ENCODE assay signal across 8 mouse cellular contexts in the genomic region with DNA sequence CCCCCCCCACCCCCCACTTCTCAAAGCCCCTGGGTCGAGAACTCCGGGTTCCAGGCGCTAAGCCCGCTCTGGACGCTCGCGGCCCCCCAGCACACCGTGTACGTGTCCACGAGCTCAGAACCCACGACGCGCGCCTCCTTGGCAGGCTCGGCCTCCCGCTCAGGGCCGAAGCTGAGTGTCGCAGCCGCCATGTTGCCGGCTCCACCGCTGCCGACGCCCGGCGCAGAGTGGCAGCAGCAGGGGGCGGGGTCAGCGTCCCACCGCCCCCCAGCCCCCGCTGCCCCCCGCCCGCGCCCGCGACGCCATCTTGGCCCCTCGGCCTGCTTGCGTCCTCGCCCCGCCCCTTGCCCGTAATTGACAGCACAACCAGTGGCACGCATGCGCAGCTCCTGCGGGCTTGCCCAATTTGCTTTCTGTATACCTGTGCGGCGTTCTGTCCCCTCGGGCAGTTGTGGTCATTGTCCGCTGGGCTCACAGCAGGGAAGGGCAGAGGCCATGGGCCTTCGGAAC. TPM values are rescaled to one million over a fixed set of nuclear protein-coding genes. Genes with fewer than 3 reads are reported as not detected.
DNase-seq lines count a peak whose midpoint lies in the region; ATAC-seq and TF ChIP-seq lines count a peak whose summit lies in the region.

No protein-coding gene starts in this region.

- peak; percentile 95 for ATAC-seq in megakaryocyte, adult 5-6 weeks (ENCODE audit: poor library complexity, severe bottlenecking)

- H3K27ac ChIP-seq in cortical plate, adult 2 months (ENCODE audit: insufficient read depth, low read length), result peak overlapping the region; percentile 90

- H3K4me3 ChIP-seq in cortical plate, adult 2 months (ENCODE audit: insufficient read depth, low read length), result peak overlapping the region; percentile 74

- peak; percentile 88 for DNase-seq in adipocyte (ENCODE audit: low spot score)
- DNase-seq in gastrocnemius, postnatal 10 days, result peak; percentile 97
- peak; percentile 98 for DNase-seq in induced T-regulatory cell, adult 2 months (ENCODE audit: low read depth)
- DNase-seq in left cerebral cortex, adult 8-10 months (ENCODE audit: low spot score in 2 of 2), result peak; percentile 87 to 93
- peak; percentile 95 for DNase-seq in right cerebral cortex, adult 18-20 months
- DNase-seq in urinary bladder, adult 2 months (ENCODE audit: low spot score), result peak; percentile 88

- peaks cover 6% of the 10 kb centered on the region; the same call in 1 of the 2 replicates for H3K4me1 ChIP-seq in cortical plate, adult 2 months (ENCODE audit: control insufficient read depth, insufficient read depth, low read length)

- no peak for TF ChIP-seq CTCF in cortical plate, adult 2 months (IDR thresholded peaks at IDR 0.05; ENCODE audit: extremely low read depth, insufficient read depth, low read length)

- TF ChIP-seq POLR2A in cortical plate, adult 2 months (IDR thresholded peaks at IDR 0.05; ENCODE audit: extremely low read depth, insufficient read depth, low read length), result peak; percentile 88

RNA-seq across cellular contexts. Expression of a gene that starts 1.6 kb away (rescaled TPM):
- 43.3 and 50.1 TPM in 2 replicates for polyA plus RNA-seq in cortical plate, adult 2 months (2012; rRNA removed)
- 100 to 1,000 TPM; 197 to 292 TPM for total RNA-seq in gastrocnemius, postnatal 10 days (2021)
- 10 to 100 TPM; 19.5 to 22.6 (median 19.7) TPM for total RNA-seq in left cerebral cortex, adult 8-10 months (2022)
- total RNA-seq in megakaryocyte, adult 5-6 weeks (2015), result 0.71 TPM in 1 of 2 replicates, not detected in the other
- not detected in 2 replicates for total RNA-seq in megakaryocyte, adult 5-6 weeks (2017)
- polyA plus RNA-seq in urinary bladder, adult 2 months (2012; rRNA removed), result 3.0 and 3.5 TPM in 2 replicates

RNA-seq across cellular contexts. Expression of a gene that starts 10.2 kb away (rescaled TPM):
- polyA plus RNA-seq in cortical plate, adult 2 months (2012; rRNA removed), result 293 TPM in 2 replicates
- 100 to 1,000 TPM; 133 to 183 TPM for total RNA-seq in gastrocnemius, postnatal 10 days (2021)
- total RNA-seq in left cerebral cortex, adult 8-10 months (2022), result 100 to 1,000 TPM; 363 to 424 (median 392) TPM
- total RNA-seq in megakaryocyte, adult 5-6 weeks (2015), result 74.8 and 95.0 TPM in 2 replicates
- total RNA-seq in megakaryocyte, adult 5-6 weeks (2017), result 65.6 and 79.0 TPM in 2 replicates
- 211 and 293 TPM in 2 replicates for polyA plus RNA-seq in urinary bladder, adult 2 months (2012; rRNA removed)

RNA-seq across cellular contexts. Expression of a gene that starts 11.1 kb away (rescaled TPM):
- 3.1 and 3.2 TPM in 2 replicates for polyA plus RNA-seq in cortical plate, adult 2 months (2012; rRNA removed)
- total RNA-seq in gastrocnemius, postnatal 10 days (2021), result 1 to 10 TPM; 7.5 to 8.7 TPM
- 1 to 10 TPM; 5.0 to 6.0 (median 5.7) TPM for total RNA-seq in left cerebral cortex, adult 8-10 months (2022)
- total RNA-seq in megakaryocyte, adult 5-6 weeks (2015), result not detected in 2 replicates
- total RNA-seq in megakaryocyte, adult 5-6 weeks (2017), result not detected in 2 replicates
- 3.6 and 5.9 TPM in 2 replicates for polyA plus RNA-seq in urinary bladder, adult 2 months (2012; rRNA removed)

RNA-seq across cellular contexts. Expression of a gene that starts 38.1 kb away (rescaled TPM):
- 17.0 and 17.6 TPM in 2 replicates for polyA plus RNA-seq in cortical plate, adult 2 months (2012; rRNA removed)
- total RNA-seq in gastrocnemius, postnatal 10 days (2021), result 10 to 100 TPM; 45.3 to 54.3 TPM
- 10 to 100 TPM; 18.7 to 28.1 (median 22.2) TPM for total RNA-seq in left cerebral cortex, adult 8-10 months (2022)
- 0.27 TPM in 1 of 2 replicates, not detected in the other for total RNA-seq in megakaryocyte, adult 5-6 weeks (2015)
- 0.40 and 1.0 TPM in 2 replicates for total RNA-seq in megakaryocyte, adult 5-6 weeks (2017)
- 85.3 and 90.2 TPM in 2 replicates for polyA plus RNA-seq in urinary bladder, adult 2 months (2012; rRNA removed)

RNA-seq across cellular contexts. Expression of a gene that starts 44.6 kb away (rescaled TPM):
- 5.3 and 7.6 TPM in 2 replicates for polyA plus RNA-seq in cortical plate, adult 2 months (2012; rRNA removed)
- total RNA-seq in gastrocnemius, postnatal 10 days (2021), result 1 to 10 TPM; 6.2 to 6.7 TPM
- total RNA-seq in left cerebral cortex, adult 8-10 months (2022), result 1 to 10 TPM; 5.1 to 6.3 (median 5.7) TPM
- total RNA-seq in megakaryocyte, adult 5-6 weeks (2015), result 12.5 and 14.3 TPM in 2 replicates
- 9.8 and 13.4 TPM in 2 replicates for total RNA-seq in megakaryocyte, adult 5-6 weeks (2017)
- polyA plus RNA-seq in urinary bladder, adult 2 months (2012; rRNA removed), result 8.9 and 9.0 TPM in 2 replicates

Comparison
In these comparisons a context has a peak if more than half of its experiments do, and no peak if none do; other contexts are left out.
1. Peak in every context shown above with its lines: DNase-seq, ATAC-seq, H3K4me3 ChIP-seq and H3K27ac ChIP-seq.
2. RNA of a gene that starts 1.6 kb away (total RNA-seq): 197 to 292 TPM in gastrocnemius, postnatal 10 days and 19.5 to 22.6 TPM in left cerebral cortex, adult 8-10 months; 0.71 TPM in megakaryocyte, adult 5-6 weeks; every median in the first group is over 10 times any median in the second.
3. RNA of a gene that starts 11.1 kb away (total RNA-seq): 7.5 to 8.7 TPM in gastrocnemius, postnatal 10 days and 5.0 to 6.0 TPM in left cerebral cortex, adult 8-10 months; not detected in megakaryocyte, adult 5-6 weeks; every median in the first group is over 4 times any median in the second.